Mouse (Mus musculus): ENCODE data around the gene Cdc42ep3. TPM values are rescaled to one million over a fixed set of nuclear protein-coding genes. Genes with fewer than 3 reads are reported as not detected.

Cdc42ep3 gene
- total RNA-seq, 2 experiments from 2014 or later: 3.8 to 8.5 TPM

GRCm38 (mm10) chr17:79291672-79292071 lies 63.2 kb downstream of the Cdc42ep3 start:
- no peak for DNase-seq (ENCODE audit: low spot score in 2 of 2)

- no peak for DNase-seq (ENCODE audit: low spot score in 2 of 2)
Measured at GRCm38 (mm10) chr17:79290697-79291096, 64.2 kb downstream of the Cdc42ep3 start.

- DNase-seq (ENCODE audit: low spot score in 2 of 2): no peak
Measured at GRCm38 (mm10) chr17:79287302-79287701, 67.6 kb downstream of the Cdc42ep3 start.

- DNase-seq (ENCODE audit: low spot score in 2 of 2): peak in 1 of 2 experiments; percentile 4
Measured at GRCm38 (mm10) chr17:79285030-79285601, 69.8 kb downstream of the Cdc42ep3 start.

All from layer of hippocampus, adult 18-20 months (tissue).